Mouse (Mus musculus): ENCODE data around the gene Tpcn1.

Gene Tpcn1

GRCm38 (mm10) chr5:120588569-120589094 lies at the start of gene Tpcn1, which contains the start of gene Iqcd:
TSS of gene Tpcn1 (minus strand) at chr5:120588673.
TSS of gene Iqcd (plus strand) at chr5:120589016.
- DNase-seq: peak; percentile 99

- DNase-seq: no peak
Measured at GRCm38 (mm10) chr5:120635633-120636032, 47.2 kb upstream of the Tpcn1 start.

- no peak for DNase-seq
Measured at GRCm38 (mm10) chr5:120634860-120635259, 46.4 kb upstream of the Tpcn1 start.

GRCm38 (mm10) chr5:120634131-120634530 lies 45.7 kb upstream of the Tpcn1 start, which contains the start of gene Cfap73:
TSS of gene Cfap73 (minus strand) at chr5:120634235.
- DNase-seq: no peak

GRCm38 (mm10) chr5:120631892-120632291 lies 43.4 kb upstream of the Tpcn1 start:
- DNase-seq: no peak

- no peak for DNase-seq
Measured at GRCm38 (mm10) chr5:120631128-120631527, 42.7 kb upstream of the Tpcn1 start.

- no peak for DNase-seq
Measured at GRCm38 (mm10) chr5:120628624-120629023, 40.2 kb upstream of the Tpcn1 start.

GRCm38 (mm10) chr5:120627515-120628300 lies 39.2 kb upstream of the Tpcn1 start:
- no peak for DNase-seq

- no peak for DNase-seq
Measured at GRCm38 (mm10) chr5:120626399-120626798, 37.9 kb upstream of the Tpcn1 start.

GRCm38 (mm10) chr5:120624427-120624826 lies 36.0 kb upstream of the Tpcn1 start:
- no peak for DNase-seq

GRCm38 (mm10) chr5:120622198-120622851 lies 33.9 kb upstream of the Tpcn1 start:
- no peak for DNase-seq

- DNase-seq: no peak
Measured at GRCm38 (mm10) chr5:120621846-120622197, 33.3 kb upstream of the Tpcn1 start.

GRCm38 (mm10) chr5:120621078-120621765 lies 32.7 kb upstream of the Tpcn1 start:
- DNase-seq: no peak

- peak; percentile 86 for DNase-seq
Measured at GRCm38 (mm10) chr5:120620375-120621077, 32.1 kb upstream of the Tpcn1 start.

- no peak for DNase-seq
Measured at GRCm38 (mm10) chr5:120619201-120619600, 30.7 kb upstream of the Tpcn1 start.

GRCm38 (mm10) chr5:120618778-120619177 lies 30.3 kb upstream of the Tpcn1 start:
- no peak for DNase-seq

- DNase-seq: no peak
Measured at GRCm38 (mm10) chr5:120615903-120616302, 27.4 kb upstream of the Tpcn1 start.

GRCm38 (mm10) chr5:120612822-120613604 lies 24.5 kb upstream of the Tpcn1 start:
- DNase-seq: peak; percentile 100

- peak; percentile 98 for DNase-seq
Measured at GRCm38 (mm10) chr5:120612442-120612821, 24.0 kb upstream of the Tpcn1 start, which contains the start of the genes Rita1 and Ddx54. TSS of gene Rita1 (minus strand) at chr5:120612589. TSS of gene Ddx54 (plus strand) at chr5:120612739.

- no peak for DNase-seq
Measured at GRCm38 (mm10) chr5:120611416-120611815, 22.9 kb upstream of the Tpcn1 start.

- DNase-seq: no peak
Measured at GRCm38 (mm10) chr5:120610906-120611305, 22.4 kb upstream of the Tpcn1 start.

Measured in right cerebral cortex, postnatal 25 days (tissue).